In the genomic region with DNA sequence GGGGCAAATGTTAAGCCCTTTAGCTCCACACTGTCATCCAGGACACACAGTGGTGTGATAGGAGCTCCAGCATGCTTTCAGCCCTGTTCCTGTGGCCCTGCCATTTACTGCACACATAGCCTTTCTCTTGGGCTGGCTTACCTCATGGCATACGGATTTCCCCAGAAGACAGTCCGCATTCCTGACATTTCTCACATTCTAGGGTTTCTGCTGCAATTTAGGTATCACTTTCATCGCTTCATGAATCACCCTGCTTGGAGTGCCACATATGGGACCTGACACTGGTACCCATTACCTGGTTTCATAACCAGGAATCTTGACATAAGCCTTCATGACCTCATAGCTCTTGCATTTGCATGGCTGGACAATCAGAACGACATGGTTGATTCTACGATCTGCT, we compare ENCODE assay signal across 14 mouse cellular contexts.
"Had no signal": no experiment of that assay in that cellular context is flagged by ENCODE, and none has a peak within 500 bp of the region (broad histone marks: within the 10 kb centered on the region; RNA-seq: fewer than 3 reads in every experiment).

No protein-coding gene starts in this region.

- H3K4me1 ChIP-seq: liver, embryonic 13.5 days had no signal

- H3K9me3 ChIP-seq: liver, embryonic 13.5 days; lung, embryonic 15.5 days; midbrain, embryonic 15.5 days had no signal

- H3K36me3 ChIP-seq: limb, embryonic 12.5 days; liver, embryonic 13.5 days; lung, embryonic 15.5 days; midbrain, embryonic 10.5 days; midbrain, embryonic 15.5 days; neural tube, embryonic 13.5 days had no signal

- H3K27me3 ChIP-seq: limb, embryonic 12.5 days; liver, embryonic 13.5 days; lung, embryonic 15.5 days; midbrain, embryonic 15.5 days; neural tube, embryonic 13.5 days had no signal

- H3K9ac ChIP-seq: limb, embryonic 12.5 days; liver, embryonic 13.5 days; liver, postnatal 0 days; lung, embryonic 15.5 days; midbrain, embryonic 15.5 days; neural tube, embryonic 13.5 days had no signal

- H3K27ac ChIP-seq: layer of hippocampus, adult 2 months; limb, embryonic 12.5 days; liver, embryonic 13.5 days; lung, embryonic 15.5 days; midbrain, embryonic 10.5 days; midbrain, embryonic 15.5 days; neural tube, embryonic 13.5 days had no signal

- DNase-seq: kidney, postnatal 10 days; kidney, postnatal 4 days; liver; liver, embryonic 13.5 days; liver, postnatal 0 days; lung, postnatal 14 days; right cerebral cortex, postnatal 14 days; thymus, postnatal 4 days had no signal

- ATAC-seq: liver, postnatal 0 days; midbrain, embryonic 15.5 days had no signal

- H3K4me3 ChIP-seq: layer of hippocampus, adult 2 months; limb, embryonic 12.5 days; liver, embryonic 13.5 days; lung, embryonic 15.5 days; midbrain, embryonic 10.5 days; midbrain, embryonic 15.5 days; neural tube, embryonic 13.5 days had no signal

- H3K4me2 ChIP-seq: limb, embryonic 12.5 days; liver, embryonic 13.5 days; lung, embryonic 15.5 days; midbrain, embryonic 15.5 days; neural tube, embryonic 13.5 days had no signal
